Mouse (Mus musculus): ENCODE measurements around the gene Gm7971.
"Not testable (repeated sequence)": the region's sequence is repeated elsewhere in the genome, so short reads cannot be mapped to it uniquely, and the experiment has no call there.

Gm7971 gene

GRCm38 (mm10) chr5:95594775-95595174 lies at the start of gene Gm7971:
Gene Gm7971 (minus strand): TSS chr5:95594875.
- DNase-seq: not testable (repeated sequence)

Measured in layer of hippocampus, adult 9-11 months (tissue).